Mouse (Mus musculus) liver, embryonic 14.5 days (tissue): Measurements from ENCODE around the gene Ppfibp1. TPM values are rescaled to one million over a fixed set of nuclear protein-coding genes. Genes with fewer than 3 reads are reported as not detected.

Source experiments
- ATAC-seq: fragments of 200-750 bp; cut with Nextera tagmentation; 2 replicates; pipeline ENCODE4 v1.8.0; 2017; ENCODE audit warnings: moderate number of reproducible peaks, mild to moderate bottlenecking, moderate library complexity; ENCODE audit not compliant: insufficient read depth
- DNase-seq, 3 experiments: peaks; one replicate each; pipeline ENCODE4 v3.0.0-alpha.2; 2012 to 2013; ENCODE audit warnings: low read depth in 3 of 3, low spot score in 3 of 3
- H3K27ac ChIP-seq: fragments of 300-500 bp; sonication (generic); 2 replicates; pipeline ENCODE4 v1.5.1; 2014; ENCODE audit warnings: moderate library complexity, mild to moderate bottlenecking, control low read depth, inconsistent platforms
- H3K27me3 ChIP-seq: fragments of 300-500 bp; sonication (generic); 2 replicates; pipeline ENCODE4 v1.6.1; 2014; ENCODE audit warnings: mild to moderate bottlenecking, low read length, moderate library complexity; ENCODE audit not compliant: control insufficient read depth, insufficient read depth
- H3K36me3 ChIP-seq: fragments of 300-500 bp; sonication (generic); replicated peaks from 2 replicates; pipeline ENCODE4 v1.6.1; 2014; ENCODE audit warnings: low read depth; ENCODE audit not compliant: control insufficient read depth, insufficient read depth
- H3K4me1 ChIP-seq, 2 experiments: fragments of 200-500 bp in 1 of 2; fragments of 300-500 bp in 1 of 2; sonication (generic) in 1 of 2; replicated peaks; 2 replicates each; pipeline ENCODE4 v1.6.1; 2012 to 2014; ENCODE audit warnings: antibody characterized with exemption in 1 of 2, inconsistent platforms in 1 of 2, low read length in 1 of 2; ENCODE audit not compliant: control insufficient read depth in 2 of 2, insufficient read depth in 2 of 2
- H3K4me2 ChIP-seq: fragments of 300-500 bp; sonication (generic); 2 replicates; pipeline ENCODE4 v1.6.1; 2014; ENCODE audit warnings: low read depth, mild to moderate bottlenecking, control low read depth, moderate library complexity
- H3K4me3 ChIP-seq, 2 experiments: fragments of 200-500 bp in 1 of 2; fragments of 300-500 bp in 1 of 2; sonication (generic) in 1 of 2; 2 replicates each; pipeline ENCODE4 v1.5.1; 2012 to 2014; ENCODE audit warnings: low read depth in 2 of 2, low read length in 2 of 2, mild to moderate bottlenecking in 2 of 2, control low read depth in 1 of 2, inconsistent platforms in 1 of 2, moderate library complexity in 1 of 2; ENCODE audit not compliant: insufficient read depth in 1 of 2
- H3K9ac ChIP-seq: fragments of 300-500 bp; sonication (generic); replicated peaks from 2 replicates; pipeline ENCODE4 v1.6.1; 2014; ENCODE audit warnings: mild to moderate bottlenecking, control low read depth, moderate library complexity
- H3K9me3 ChIP-seq: fragments of 300-500 bp; sonication (generic); 2 replicates; pipeline ENCODE4 v1.6.1; 2016; ENCODE audit warnings: low read length, mixed read lengths; ENCODE audit not compliant: control insufficient read depth
- CTCF ChIP-seq: IDR thresholded peaks from 2 replicates; pipeline ENCODE4 v1.5.1; 2016; ENCODE audit warnings: antibody characterized with exemption, low read depth, control low read depth
- EP300 ChIP-seq: IDR thresholded peaks from 2 replicates; pipeline ENCODE4 v1.6.1; 2016; ENCODE audit warnings: antibody characterized with exemption, low read depth
- WGBS: fragments of 180-500 bp; shearing (Covaris S2); extraction: QIAGEN DNeasy Blood & Tissue Kit; methylation state at CpG from one replicate; pipeline ENCODE4 v1.1.7; 2014; ENCODE audit not compliant: insufficient replicate concordance; 5-methylcytosine and 5-hydroxymethylcytosine counted together
- polyA plus RNA-seq, 2 experiments: library from polyadenylated mRNA; depleted of rRNA in 1 of 2; stranded (reverse) in 1 of 2; unstranded in 1 of 2; fragments of >200 nt; fragmentation: Nextera tagmentation in 1 of 2; extraction: Ambion mirVana in 1 of 2; gene quantifications; 2 replicates each; pipeline versions ENCODE4 v1.2.1 to v1.2.3; 2012 to 2014

Ppfibp1 gene
- polyA plus RNA-seq (2012; rRNA removed) (3.9 and 5.2 TPM in 2 replicates), polyA plus RNA-seq (2014; fragmentation: Nextera tagmentation; extraction: Ambion mirVana) (7.8 and 9.1 TPM in 2 replicates)

DNA sequence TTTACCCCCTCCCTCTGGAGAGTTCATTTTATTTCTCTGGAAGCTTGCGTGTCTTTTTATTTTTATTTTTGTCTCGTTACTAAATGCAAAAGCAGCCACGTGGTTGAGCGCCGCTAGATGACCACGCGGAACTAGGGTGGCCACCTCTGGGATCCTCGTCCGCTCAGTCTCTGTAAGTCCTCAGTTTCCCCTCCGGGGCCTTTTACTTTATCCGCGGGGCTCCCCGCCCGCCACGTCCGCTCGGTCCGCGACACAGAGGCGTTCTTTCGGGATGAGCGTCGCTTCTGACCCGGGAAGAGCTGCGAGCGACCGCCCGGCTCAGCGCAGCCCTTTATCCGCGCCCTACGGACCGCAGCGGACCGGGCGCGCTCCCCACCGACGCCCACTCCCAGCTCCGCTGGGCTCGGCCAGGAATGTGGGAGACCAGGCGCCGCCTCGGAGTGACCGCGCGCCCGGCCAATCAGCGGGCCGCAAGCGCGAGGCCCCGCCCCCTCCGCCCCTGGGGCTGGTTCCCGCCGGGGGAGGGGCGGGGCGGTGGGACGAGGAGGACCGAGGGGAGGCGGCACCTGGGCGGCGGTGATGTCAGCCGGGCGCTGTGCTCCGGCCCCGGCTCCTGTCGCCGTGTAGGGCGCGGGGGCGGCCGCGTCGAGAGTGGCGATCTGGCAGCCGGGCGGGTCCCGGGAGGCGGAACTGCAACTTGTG lies at the start of gene Ppfibp1:
Gene Ppfibp1, plus strand, starts transcription at position 530 of the 702 bp plus-strand sequence.
- ATAC-seq (peak; percentile 94), DNase-seq (peak; percentile 77 to 83 (median 80))
- H3K27me3 ChIP-seq, result no peaks in the 10 kb centered on the region
- peak within 1 kb of the TSS; percentile 74 for H3K4me3 ChIP-seq
- WGBS, result under 1% methylated on average over 59 of the region's 80 CpGs
- peak within 1 kb of the TSS; percentile 89 for H3K4me2 ChIP-seq
- H3K9me3 ChIP-seq, result no peaks in the 10 kb centered on the region
- no peaks in the 10 kb centered on the region for H3K36me3 ChIP-seq
- peak within 1 kb of the TSS; percentile 79 for H3K9ac ChIP-seq
- H3K27ac ChIP-seq, result no peak within 1 kb of the TSS
- peaks cover 0 to 5% of the 10 kb centered on the region in 2 experiments; a peak in 2 of 4 replicates for H3K4me1 ChIP-seq
- no peak for TF ChIP-seq CTCF

DNA sequence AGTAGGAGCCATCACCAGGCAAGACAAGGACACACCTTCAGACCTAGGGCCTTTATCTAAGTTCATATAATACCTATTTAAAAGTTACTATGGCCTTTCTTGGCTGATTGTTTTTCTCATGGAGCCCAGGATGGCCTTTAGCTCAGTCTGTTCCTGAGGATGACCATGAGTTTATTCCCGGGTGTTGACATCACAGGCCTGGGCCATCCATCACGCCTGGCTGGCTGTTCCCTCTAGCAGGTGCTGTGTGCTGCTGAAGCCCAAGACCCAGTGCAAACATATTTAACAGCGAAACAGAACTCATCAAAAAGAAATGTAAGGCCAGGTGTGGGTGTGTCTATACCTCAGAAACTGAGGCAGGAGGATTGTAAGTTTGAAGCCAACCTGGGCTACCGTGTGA lies 49.4 kb upstream of the Ppfibp1 start:
- Histone ChIP-seq H3K36me3 (no peaks in the 10 kb centered on the region), H3K9me3 (no peaks in the 10 kb centered on the region), H3K27me3 (no peaks in the 10 kb centered on the region), H3K9ac (no peak overlapping the region), H3K27ac (no peak overlapping the region), H3K4me1 (peaks cover 0 to 1% of the 10 kb centered on the region in 2 experiments; a peak in 1 of 4 replicates), H3K4me3 (no peak overlapping the region), H3K4me2 (no peak overlapping the region)
- DNase-seq (no peak), ATAC-seq (no peak)
- TF ChIP-seq EP300 (no peak), CTCF (no peak)
- WGBS, result 72% methylated on average over 4 of the region's 4 CpGs

GRCm38 (mm10) chr6:146844867-146845266 lies 43.4 kb upstream of the Ppfibp1 start:
- TF ChIP-seq EP300 (no peak), CTCF (no peak)
- Histone ChIP-seq H3K4me2 (no peak overlapping the region), H3K27ac (no peak overlapping the region), H3K9me3 (no peaks in the 10 kb centered on the region), H3K36me3 (no peaks in the 10 kb centered on the region), H3K27me3 (no peaks in the 10 kb centered on the region), H3K4me1 (peaks cover under 1 to 11% of the 10 kb centered on the region in 2 experiments; a peak in 3 of 4 replicates), H3K4me3 (no peak overlapping the region), H3K9ac (no peak overlapping the region)
- 63% methylated on average over 6 of the region's 6 CpGs for WGBS
- DNase-seq, result no peak
- no peak for ATAC-seq

DNA sequence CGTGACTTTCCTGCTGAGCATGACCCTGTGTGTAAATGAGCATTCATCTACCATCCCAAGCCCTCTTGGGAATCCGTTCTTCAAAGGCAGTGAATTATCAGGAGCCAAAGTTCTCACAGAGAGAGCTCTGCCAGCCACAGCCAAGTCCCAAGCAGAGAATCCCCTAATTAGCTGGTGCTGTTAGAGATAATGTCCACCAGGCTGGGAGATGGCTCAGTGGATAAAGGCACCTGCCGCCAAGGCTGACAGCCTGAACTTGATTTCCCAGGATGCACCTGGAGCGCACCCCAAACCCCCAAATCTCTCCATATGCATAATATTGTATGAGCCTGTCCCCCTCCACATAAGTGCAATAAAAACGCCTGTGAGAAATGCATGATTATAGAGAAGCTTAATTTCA lies 42.9 kb upstream of the Ppfibp1 start:
- WGBS, result 59% methylated on average over 5 of the region's 5 CpGs
- Histone ChIP-seq H3K4me1 (peaks cover 3 to 15% of the 10 kb centered on the region in 2 experiments; a peak in 3 of 4 replicates), H3K9ac (no peak overlapping the region), H3K27ac (no peak overlapping the region), H3K27me3 (no peaks in the 10 kb centered on the region), H3K9me3 (no peaks in the 10 kb centered on the region), H3K4me2 (no peak overlapping the region), H3K36me3 (no peaks in the 10 kb centered on the region), H3K4me3 (no peak overlapping the region)
- TF ChIP-seq EP300 (no peak), CTCF (no peak)
- ATAC-seq, result no peak
- no peak for DNase-seq

- no peaks in the 10 kb centered on the region for H3K36me3 ChIP-seq
- TF ChIP-seq EP300 (no peak), CTCF (no peak)
- ATAC-seq, result peak; percentile 19; the same call in 1 of the 2 replicates
- H3K9ac ChIP-seq, result no peak overlapping the region
- no peak overlapping the region for H3K4me2 ChIP-seq
- H3K27me3 ChIP-seq, result no peaks in the 10 kb centered on the region
- H3K9me3 ChIP-seq, result no peaks in the 10 kb centered on the region
- 47% methylated on average over 15 of the region's 15 CpGs for WGBS
- no peak overlapping the region for H3K4me3 ChIP-seq
- peaks cover 3 to 19% of the 10 kb centered on the region in 2 experiments; a peak in 3 of 4 replicates for H3K4me1 ChIP-seq
- H3K27ac ChIP-seq, result no peak overlapping the region
- DNase-seq, result no peak
These were observed 42.1 kb upstream of the Ppfibp1 start for GRCm38 (mm10) chr6:146845961-146846750.
